Mouse (Mus musculus): ENCODE measurements around the gene Rhot2. TPM values are rescaled to one million over a fixed set of nuclear protein-coding genes. Genes with fewer than 3 reads are reported as not detected.
"Not testable (repeated sequence)": the region's sequence is repeated elsewhere in the genome, so short reads cannot be mapped to it uniquely, and the experiment has no call there.

Gene Rhot2
- total RNA-seq, 4 experiments from 2014 or later: 81.2 to 107 (median 93.1) TPM

DNA sequence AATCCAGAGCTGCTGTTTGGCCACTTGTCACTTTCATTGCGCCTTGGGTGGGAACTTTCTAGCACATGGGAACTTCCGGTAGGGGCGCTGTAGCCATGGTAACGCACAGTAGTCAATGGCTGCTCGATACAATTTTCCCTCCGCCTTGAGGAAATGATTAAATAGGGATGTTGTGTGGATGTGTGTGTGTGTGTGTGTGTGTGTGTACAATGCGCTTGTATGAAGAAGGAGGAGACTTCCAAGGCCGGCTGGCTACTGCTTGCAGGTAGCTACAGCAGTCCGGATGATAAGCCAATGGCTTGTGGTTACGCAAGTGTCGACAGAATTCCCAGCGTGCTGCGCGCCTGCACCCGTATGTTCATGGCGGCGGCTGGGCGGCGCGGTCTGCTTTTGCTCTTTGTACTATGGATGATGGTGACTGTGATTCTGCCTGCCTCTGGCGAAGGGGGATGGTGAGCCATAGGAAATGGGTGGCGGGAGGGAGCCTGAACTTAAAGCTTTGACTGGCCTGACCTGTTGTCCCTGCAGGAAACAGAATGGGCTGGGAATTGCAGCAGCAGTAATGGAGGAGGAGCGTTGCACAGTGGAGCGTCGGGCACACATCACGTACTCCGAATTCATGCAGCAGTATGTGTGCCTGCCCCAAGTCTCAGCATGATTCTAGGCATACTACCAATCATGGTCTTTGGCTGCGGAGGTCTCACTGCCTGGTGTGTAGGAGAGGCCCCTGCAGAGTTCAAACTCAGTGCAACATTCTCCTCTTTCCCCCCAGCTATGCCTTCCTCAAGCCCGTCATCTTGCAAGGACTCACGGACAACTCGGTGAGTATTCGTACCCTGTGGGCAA is 15.7 kb downstream of the Rhot2 start, which contains the start of gene Jmjd8:
Jmjd8 (plus strand) TSS at position 156 of the 846 bp plus-strand sequence.
- DNase-seq (ENCODE audit: low spot score in 2 of 2): peak; percentile 78 to 87

DNA sequence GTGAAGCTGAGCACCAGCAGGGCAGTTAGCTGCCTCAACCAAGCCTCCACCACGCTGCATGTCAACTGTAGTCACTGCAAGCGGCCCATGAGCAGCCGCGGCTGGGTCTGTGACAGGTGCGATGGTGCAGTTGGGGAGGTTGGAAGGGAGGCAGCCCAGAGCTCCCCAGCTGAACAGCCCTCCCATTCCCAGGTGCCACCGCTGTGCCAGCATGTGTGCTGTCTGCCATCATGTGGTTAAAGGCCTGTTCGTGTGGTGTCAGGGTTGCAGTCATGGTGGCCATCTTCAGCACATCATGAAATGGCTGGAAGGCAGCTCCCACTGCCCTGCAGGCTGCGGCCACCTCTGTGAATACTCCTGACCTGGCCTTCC is 16.4 kb downstream of the Rhot2 start:
- DNase-seq (ENCODE audit: low spot score in 2 of 2): no peak

DNA sequence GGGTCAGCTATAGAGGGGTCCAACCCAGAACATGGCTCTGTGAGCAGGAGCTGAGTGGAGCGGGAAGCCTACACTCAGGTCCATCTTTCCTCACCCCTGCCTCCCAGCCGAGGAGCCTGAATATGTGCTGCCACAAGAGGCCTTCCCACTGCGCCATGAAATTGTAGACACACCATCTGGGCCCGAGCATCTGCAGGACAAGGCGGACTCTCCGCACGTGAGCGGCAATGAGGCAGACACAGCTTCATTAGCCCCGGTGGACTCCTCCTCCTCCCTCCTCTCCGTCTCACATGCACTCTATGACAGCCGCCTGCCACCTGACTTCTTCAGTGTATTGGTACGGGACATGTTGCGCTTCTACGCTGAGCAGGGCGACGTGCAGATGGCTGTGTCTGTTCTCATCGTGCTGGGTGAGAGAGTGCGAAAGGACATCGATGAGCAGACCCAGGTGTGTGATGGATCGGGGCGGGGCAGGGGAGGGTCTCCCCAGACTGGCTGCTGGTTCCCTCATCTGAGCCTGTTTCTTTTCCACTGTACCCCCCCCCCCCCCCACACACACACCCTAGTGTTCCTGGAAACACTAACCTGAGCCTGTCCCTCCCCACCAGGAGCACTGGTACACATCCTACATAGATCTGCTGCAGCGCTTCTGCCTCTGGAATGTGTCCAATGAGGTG is 17.0 kb downstream of the Rhot2 start:
- DNase-seq (ENCODE audit: low spot score in 2 of 2): no peak

DNA sequence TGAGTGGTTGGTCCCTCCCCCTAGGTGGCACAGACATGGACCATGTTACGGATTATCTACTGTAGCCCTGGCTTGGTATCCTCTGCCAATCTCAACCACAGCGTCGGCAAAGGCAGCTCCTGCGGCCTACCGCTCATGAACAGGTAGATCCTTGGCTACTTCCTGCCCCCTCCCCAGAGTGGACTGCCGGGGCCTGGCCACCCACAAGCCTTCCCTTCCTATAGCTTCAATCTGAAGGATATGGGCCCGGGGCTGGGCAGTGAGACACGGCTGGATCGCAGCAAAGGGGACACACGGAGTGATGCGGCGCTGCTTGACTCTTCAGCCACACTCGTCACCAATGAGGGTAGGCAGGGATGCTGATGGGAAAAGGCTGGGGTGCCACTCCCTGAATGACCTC is 17.6 kb downstream of the Rhot2 start:
- DNase-seq (ENCODE audit: low spot score in 2 of 2): no peak

DNA sequence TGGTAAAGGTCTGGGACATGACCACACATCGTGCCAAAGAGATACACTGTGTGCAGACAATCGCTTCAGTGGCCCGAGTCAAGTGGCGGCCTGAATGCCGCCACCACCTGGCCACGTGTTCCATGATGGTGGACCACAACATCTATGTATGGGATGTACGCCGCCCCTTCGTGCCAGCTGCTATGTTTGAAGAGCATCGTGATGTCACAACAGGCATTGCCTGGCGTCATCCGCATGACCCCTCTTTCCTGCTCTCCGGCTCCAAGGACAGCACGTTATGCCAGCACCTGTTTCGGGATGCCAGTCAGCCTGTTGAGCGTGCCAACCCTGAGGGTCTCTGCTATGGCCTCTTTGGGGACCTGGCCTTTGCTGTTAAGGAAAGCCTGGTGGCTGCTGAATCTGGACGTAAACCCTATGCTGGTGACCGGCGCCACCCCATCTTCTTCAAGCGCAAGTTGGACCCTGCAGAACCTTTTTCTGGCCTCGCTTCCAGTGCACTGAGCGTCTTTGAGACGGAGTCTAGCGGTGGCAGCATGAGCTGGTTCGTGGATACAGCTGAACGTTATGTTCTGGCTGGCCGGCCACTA is 18.6 kb downstream of the Rhot2 start:
- no peak for DNase-seq (ENCODE audit: low spot score in 2 of 2)

DNA sequence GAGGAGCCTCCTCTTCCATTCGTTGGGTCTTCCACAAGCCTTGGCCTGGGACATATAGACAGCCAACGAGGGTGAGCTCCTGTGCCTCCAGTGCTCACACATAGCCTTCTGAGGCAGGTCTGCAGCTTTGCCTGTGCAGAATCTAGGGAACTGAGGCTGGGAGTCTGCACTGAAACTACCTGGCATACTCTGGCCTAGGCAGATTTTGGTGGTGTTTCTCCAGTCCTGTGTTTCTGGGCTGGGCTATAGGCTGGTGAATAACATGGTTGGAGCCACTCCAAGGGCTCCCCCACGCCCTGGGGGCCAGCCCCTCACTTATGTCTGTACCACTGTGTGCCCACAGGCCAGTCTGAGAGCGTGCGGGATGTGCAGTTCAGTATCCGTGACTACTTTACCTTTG is 19.3 kb downstream of the Rhot2 start:
- DNase-seq (ENCODE audit: low spot score in 2 of 2): no peak

DNA sequence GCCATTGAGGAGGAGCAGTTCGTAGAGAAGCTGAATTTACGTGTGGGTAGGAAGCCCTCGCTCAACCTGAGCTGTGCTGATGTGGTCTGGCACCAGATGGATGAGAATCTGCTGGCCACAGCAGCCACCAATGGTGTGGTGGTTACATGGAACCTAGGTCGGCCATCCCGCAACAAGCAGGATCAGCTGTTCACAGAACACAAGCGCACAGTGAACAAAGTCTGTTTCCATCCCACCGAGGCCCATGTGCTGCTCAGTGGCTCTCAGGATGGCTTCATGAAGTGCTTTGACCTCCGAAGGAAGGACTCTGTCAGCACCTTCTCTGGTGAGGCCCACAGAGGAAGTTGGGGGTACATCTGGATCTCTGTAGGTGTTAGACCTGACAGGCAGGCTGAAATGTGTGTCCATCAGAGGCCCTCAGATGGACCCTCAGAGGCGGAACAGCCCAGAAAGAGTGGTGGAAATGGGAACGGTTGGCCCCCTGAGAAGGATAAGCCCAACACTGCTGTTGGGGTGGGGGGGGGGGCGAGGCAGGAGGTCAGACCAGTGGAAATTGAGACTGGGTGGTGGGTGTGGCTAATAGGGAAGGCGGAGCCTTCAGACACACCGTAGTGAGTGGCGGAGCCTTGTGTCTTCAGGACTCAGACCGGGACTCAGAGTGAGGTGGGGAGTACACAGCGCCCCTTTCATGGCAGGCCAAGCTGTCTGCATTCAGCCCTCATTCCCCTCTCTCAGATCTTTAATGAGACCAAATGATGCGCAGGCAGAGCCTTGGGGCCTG is 20.1 kb downstream of the Rhot2 start:
- DNase-seq (ENCODE audit: low spot score in 2 of 2): no peak

DNA sequence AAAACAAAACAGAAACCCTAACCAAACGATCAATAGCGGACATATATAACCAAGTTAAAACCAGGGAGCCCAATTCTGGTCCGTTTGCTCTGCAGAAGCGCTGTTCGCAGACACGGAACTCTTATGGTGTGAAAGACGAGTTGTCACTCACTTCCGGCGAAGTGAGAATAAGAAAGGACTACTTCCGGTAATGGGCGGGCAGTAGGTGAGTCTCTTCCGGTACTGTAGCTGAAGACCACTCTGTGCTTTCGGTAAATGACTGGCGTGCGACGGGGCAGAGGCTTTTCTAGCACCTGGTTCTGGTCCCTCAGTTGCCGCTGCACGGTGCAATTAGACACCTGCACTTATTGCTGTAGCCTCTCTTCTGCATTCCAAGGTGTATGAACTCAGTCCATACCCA is 21.2 kb downstream of the Rhot2 start, which contains the start of gene Wdr24:
Wdr24 (plus strand) TSS at position 176 of the 400 bp plus-strand sequence.
- DNase-seq (ENCODE audit: low spot score in 2 of 2): peak in 1 of 2 experiments; percentile 83

DNA sequence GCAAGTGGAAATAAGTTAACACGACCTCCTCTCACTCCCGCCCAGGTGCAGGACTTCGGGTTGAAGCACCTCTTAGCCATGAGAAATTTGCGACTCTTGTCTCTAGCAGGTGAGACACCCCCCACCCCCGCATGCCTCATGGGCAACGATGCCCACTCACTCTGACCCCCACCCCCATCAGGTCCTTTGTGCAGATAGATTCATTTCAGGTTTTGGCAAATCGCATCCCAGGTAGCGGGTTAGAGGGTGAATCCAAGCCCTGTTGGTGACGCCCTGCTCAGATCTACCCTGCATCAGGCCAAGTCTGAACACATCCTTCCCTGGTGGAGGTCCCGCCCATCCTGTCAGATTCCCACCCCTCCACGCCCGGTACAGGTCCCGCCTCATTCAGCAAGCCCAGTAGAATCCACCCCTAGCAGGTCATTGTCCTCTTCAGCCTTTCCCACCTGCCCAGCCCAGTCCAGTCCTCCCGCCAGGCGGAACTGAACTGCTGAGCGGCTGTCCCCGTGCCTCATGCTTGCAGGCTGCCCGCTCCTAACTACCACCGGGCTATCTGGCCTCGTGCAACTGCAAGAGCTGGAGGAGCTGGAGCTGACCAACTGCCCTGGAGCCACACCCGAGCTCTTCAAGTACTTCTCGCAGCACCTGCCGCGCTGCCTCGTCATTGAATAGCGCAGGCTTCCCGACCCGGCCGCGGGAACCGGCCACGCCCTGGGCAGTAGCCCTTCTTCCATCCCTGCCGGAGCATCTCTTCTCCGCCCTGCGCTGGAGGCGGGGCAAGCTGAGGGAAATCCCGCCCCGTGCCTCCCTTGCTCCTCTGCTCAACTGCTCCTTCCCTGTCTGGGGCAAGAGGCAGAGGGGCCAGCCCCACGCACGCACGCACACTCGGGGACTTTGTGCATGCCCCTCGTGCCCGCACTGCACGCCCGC is 25.5 kb downstream of the Rhot2 start:
- no peak for DNase-seq (ENCODE audit: low spot score in 2 of 2)

DNA sequence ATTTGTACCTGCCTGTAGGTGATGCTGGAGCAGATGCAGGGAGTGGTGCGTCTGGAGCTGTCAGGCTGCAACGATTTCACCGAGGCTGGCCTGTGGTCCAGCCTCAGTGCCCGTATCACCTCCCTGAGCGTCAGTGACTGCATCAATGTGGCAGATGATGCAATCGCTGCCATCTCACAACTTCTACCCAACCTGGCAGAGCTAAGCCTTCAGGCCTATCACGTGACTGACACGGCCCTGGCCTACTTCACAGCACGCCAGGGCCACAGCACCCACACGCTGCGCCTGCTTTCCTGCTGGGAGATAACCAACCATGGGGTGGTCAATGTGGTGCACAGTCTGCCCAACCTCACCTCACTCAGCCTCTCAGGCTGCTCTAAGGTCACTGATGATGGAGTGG is 27.0 kb downstream of the Rhot2 start:
- no peak for DNase-seq (ENCODE audit: low spot score in 2 of 2)

DNA sequence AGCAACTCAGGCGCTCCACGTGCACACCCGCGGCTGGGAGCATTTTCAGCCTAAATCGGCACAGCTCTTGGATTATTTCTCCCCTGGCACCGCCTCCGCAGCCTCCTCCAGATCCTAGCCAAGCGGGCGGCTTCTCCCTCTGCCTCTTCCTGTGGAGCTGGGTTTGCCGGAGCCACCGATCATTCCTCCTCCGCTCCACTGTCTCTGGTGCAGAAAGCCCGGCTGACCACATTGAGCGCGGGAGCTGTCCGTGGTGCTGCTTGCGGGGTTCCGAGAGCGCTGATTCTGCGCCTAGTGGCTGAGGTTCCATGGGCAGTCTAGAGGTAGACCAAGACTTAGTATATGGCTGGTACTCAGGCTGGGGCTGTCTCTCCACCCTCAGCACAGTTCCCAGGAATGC is 31.2 kb downstream of the Rhot2 start:
- peak; percentile 80 to 81 for DNase-seq (ENCODE audit: low spot score in 2 of 2)

DNA sequence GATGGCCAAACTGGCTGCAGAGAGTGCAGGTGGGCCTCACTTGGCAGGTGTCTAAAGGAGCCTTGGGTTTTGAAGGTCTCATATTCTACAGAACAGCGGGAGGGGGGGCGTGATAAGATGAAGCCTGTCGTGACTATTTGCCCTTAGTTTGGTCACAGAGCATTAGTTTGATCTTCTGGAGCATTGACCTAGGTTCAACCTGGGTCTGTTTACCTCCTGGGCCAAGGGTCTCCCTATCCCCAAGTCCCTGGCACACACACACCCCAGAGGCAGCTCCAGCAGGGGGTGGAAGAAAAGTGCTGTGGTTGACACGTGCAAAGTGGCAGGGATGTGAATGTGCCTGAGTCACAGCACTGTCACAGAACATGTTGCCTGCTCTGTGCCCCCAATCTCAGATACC is 33.8 kb downstream of the Rhot2 start:
- DNase-seq (ENCODE audit: low spot score in 2 of 2): no peak

DNA sequence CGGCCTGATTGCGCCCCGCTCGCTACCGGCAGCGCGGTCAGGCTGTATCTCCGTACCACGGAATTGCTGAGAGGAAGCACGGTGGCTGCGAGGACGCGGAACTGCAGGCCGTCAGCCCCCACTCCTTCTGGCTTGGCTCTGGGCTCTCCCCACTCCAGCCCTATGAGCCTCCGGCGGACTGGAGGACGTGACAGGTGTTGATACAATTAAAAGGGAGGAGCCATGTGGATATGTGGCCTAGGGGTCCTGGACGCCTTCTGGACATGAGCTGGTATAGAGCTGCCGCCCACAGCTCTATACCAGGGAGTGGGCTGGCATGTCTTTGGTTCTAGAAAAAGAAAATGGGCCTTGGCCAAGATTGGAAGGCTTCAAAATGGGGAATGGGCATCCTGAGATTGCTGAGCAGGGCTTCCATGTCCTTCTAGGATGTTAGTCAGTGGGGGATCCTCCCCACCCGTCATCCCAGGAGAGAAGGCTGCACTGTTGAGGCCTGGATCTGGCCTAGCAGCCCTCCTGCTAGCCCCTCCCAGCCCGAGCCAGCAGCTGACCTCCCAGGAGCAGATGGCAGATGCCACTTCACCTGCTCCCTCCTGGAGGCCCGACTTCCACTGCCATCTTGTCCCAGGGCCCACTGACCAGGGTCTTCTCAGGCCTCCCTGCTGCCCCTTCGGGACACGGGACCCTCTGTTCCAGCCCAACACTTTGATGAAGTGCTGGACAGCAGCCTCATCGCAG is 34.9 kb downstream of the Rhot2 start:
- DNase-seq (ENCODE audit: low spot score in 2 of 2): no peak

DNA sequence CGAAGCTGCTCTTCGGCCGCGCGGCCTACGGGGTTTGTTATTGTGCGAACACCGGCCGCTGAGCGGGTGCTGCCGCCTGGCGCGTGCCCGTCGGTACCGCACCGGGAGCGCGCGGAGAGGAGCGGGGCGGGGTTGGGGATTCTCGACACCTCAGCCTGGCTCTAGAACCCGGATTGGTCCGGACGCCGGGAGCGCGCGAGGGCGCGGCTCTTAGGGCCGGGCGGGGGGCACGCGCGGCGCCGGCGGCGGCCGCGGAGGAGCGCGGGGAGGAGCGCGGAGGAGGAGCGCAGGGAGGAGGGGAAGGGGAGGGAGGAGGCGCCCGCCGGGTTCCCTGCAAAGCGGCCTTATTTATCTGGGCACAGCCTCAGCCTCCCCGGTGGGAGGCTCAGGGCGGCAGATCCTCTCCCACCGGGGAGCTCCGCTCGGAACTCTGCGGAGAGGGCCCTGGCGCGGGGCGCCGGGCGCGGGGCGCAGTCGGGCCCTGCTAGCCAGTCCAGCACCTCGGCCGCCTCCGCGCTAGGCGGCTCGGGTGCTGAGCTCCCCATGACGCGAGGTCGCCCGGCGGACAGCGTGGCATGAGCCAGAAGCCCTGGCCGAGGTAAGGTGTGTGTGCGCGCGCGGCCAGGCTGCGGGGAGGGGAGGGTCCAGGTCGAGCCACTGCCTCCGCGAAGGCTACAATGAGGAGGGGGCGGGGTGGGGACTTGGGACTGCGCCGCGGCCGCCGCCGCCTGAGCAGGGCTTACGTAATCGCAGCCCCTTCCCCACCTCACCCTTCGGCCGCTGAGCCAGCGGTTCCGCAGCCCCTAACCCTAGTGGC is 35.7 kb downstream of the Rhot2 start, which contains the start of gene Fbxl16:
Fbxl16 (plus strand) TSS at position 297 of the 817 bp plus-strand sequence.
- peak; percentile 86 to 87 for DNase-seq (ENCODE audit: low spot score in 2 of 2)

DNA sequence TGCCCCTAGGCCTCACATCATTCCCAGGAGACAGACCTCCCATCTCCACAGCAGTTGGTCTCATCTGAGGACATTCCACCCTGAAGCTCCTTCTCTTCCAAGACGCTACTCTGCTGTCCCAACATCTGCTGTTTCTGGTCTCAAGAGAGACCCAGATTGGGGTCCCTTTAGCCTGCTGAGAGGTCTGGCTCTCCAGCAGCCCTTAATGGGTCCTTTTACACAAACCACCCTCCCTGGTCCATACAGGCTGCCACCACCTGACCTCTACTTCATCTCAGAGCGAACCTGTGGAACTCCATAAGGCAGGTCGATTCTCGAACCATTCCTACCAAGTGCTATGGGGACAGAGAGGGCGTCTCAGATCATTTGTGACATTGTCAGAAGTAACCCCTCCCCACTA is 36.6 kb downstream of the Rhot2 start:
- DNase-seq (ENCODE audit: low spot score in 2 of 2): no peak

DNA sequence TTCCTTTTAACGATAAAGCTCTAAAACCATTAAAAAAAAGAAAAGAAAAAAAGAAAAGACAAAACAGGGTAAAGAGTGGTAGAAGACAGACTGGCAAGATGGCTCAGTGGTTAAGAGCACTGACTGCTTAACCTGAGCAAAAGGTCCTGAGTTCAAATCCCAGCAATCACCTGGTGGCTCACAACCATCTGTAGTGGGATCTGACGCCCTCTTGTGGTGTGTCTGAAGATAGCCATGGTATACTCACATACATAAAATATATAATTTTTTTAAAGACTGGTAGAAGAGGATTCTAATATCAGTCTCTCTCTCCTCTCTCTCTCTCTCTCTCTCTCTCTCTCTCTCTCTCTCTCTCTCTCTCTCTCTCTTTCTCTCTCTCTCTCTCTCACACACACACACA is 37.2 kb downstream of the Rhot2 start:
- DNase-seq (ENCODE audit: low spot score in 2 of 2): not testable (repeated sequence)

DNA sequence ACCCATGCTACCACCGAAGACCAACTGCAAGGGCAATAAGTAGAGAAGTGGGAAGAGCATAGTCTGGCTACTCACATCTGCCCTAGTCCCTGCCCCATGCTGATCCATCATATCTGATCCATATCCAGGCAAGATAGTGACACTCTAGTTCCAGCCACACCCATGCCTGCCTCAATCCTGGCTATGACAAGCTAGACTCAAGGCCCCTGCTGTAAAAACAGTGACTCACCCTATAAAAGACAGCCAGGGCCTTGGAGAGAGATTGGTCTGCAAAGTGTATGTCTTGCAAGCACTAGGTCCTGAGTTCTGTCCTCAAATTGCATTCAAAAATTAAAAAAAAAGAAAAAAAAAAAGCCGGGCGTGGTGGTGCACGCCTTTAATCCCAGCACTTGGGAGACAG is 38.1 kb downstream of the Rhot2 start:
- no peak for DNase-seq (ENCODE audit: low spot score in 2 of 2)

DNA sequence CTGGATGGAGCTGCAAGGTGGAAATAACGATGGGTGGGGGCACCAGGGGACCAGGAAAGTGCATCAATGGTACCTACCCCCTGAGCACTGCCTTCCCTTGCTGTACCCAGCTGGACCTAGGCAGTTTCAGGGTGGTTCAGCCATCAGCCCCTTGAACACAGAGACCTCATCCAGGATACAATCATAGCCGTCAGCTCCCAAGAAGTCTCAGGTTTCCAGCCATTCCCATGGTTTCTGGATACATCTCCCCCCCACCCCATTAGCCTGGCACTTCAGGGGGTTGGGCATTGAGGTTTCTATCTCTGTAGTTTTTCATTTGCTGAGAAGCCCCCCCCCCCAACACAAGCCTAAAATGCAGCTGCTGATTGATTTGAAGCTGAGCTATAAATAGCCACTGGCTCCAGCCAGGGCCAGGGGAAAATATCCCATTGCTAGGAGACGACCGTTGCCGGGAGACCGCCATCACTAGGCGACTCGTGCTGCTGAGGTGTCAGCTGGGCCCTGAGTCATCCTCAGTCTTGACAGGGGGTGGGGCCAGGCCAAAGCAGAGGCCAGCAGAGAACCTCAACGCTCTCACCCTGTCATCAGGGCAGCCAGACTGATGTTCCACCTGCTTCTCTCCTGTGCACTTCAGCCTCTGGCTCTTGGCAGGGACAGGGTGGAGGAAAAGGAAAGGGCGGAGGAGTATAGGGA is 41.7 kb downstream of the Rhot2 start:
- peak; percentile 88 to 91 for DNase-seq (ENCODE audit: low spot score in 2 of 2)

All from layer of hippocampus, adult 8-10 months (tissue).